Comparison of ENCODE assay signal across 7 mouse cellular contexts in genomic region chr16:89934616-89935015, GRCm38 (mm10).
"Had no signal": no experiment of that assay in that cellular context is flagged by ENCODE, and none has a peak within 500 bp of the region (broad histone marks: within the 10 kb centered on the region; RNA-seq: fewer than 3 reads in every experiment).

No protein-coding gene starts in this region.

- DNase-seq: midbrain, embryonic 14.5 days; thymus, postnatal 36 days had no signal

- H3K4me2 ChIP-seq: kidney, embryonic 15.5 days; liver, embryonic 12.5 days; neural tube, embryonic 12.5 days had no signal

- H3K27ac ChIP-seq: kidney, embryonic 15.5 days; limb, embryonic 10.5 days; liver, embryonic 12.5 days; neural tube, embryonic 12.5 days had no signal

- H3K36me3 ChIP-seq: kidney, embryonic 15.5 days; limb, embryonic 10.5 days; liver, embryonic 12.5 days; neural tube, embryonic 12.5 days had no signal

- H3K9me3 ChIP-seq: kidney, embryonic 15.5 days; limb, embryonic 10.5 days; liver, embryonic 12.5 days; neural tube, embryonic 12.5 days had no signal

- ATAC-seq: intestine, embryonic 16.5 days; liver, embryonic 12.5 days had no signal

- H3K4me3 ChIP-seq: kidney, embryonic 15.5 days; limb, embryonic 10.5 days; liver, embryonic 12.5 days; neural tube, embryonic 12.5 days had no signal

- H3K27me3 ChIP-seq: kidney, embryonic 15.5 days; liver, embryonic 12.5 days; neural tube, embryonic 12.5 days had no signal

- H3K9ac ChIP-seq: kidney, embryonic 15.5 days; liver, embryonic 12.5 days; neural tube, embryonic 12.5 days had no signal
